Mouse (Mus musculus): ENCODE measurements at regions not wholly inside any gene's neighbourhood (a gene's known extent, or its start where the extent isn't known, plus 50 kb on each side); places are given as distances from the start of the nearest gene placed in this dataset.

- no peak for TF ChIP-seq EP300 (IDR thresholded peaks at IDR 0.05; ENCODE audit: insufficient read depth, low read depth, low read length)
- no peak for TF ChIP-seq POLR2A (IDR thresholded peaks at IDR 0.05; ENCODE audit: insufficient read depth, low read length)
- no peak for TF ChIP-seq CTCF (IDR thresholded peaks at IDR 0.05; ENCODE audit: low read depth, low read length)
- Histone ChIP-seq H3K27ac (ENCODE audit: insufficient read depth, low read length) (no peak overlapping the region), H3K4me3 (ENCODE audit: low read depth, low read length) (no peak overlapping the region), H3K4me1 (ENCODE audit: control insufficient read depth, insufficient read depth, low read length) (no peaks in the 10 kb centered on the region), H3K36me3 (ENCODE audit: control insufficient read depth, insufficient read depth, low read length, poor library complexity, severe bottlenecking) (no peaks in the 10 kb centered on the region), H3K9me3 (replicated peaks; ENCODE audit: control insufficient read depth, insufficient read depth, low read length, poor library complexity, severe bottlenecking) (no peaks in the 10 kb centered on the region), H3K9ac (ENCODE audit: low read depth, poor library complexity, severe bottlenecking) (no peak overlapping the region), H3K27me3 (ENCODE audit: control insufficient read depth, insufficient read depth, low read length, poor library complexity, severe bottlenecking) (no peaks in the 10 kb centered on the region)
Observed at GRCm38 (mm10) chr2:106431637-106432199, 261.4 kb upstream of the Mpped2 start.

DNA sequence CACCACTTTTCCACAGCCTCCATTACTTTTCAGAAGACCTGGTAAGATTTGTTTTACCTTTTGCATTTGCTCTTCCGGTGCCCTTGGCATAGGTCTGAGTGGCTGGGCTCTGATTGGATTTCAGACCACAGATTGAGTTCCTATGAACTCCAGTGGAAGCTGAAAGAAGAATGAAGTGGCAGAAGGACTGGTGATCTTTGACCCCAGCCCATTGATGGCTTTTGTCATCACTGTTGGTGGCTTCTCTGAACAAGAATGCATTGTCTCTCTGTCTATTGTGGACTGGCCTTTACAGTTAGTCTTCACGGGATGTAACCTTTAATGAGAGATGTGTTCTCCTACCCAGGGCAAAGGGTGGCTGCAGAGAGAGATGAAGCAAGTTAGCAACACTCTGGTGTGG is 256.9 kb upstream of the Mpped2 start:
- Histone ChIP-seq H3K4me1 (ENCODE audit: control insufficient read depth, insufficient read depth, low read length) (no peaks in the 10 kb centered on the region), H3K9ac (ENCODE audit: low read depth, poor library complexity, severe bottlenecking) (no peak overlapping the region), H3K9me3 (replicated peaks; ENCODE audit: control insufficient read depth, insufficient read depth, low read length, poor library complexity, severe bottlenecking) (no peaks in the 10 kb centered on the region), H3K27ac (ENCODE audit: insufficient read depth, low read length) (no peak overlapping the region), H3K4me3 (ENCODE audit: low read depth, low read length) (no peak overlapping the region), H3K27me3 (ENCODE audit: control insufficient read depth, insufficient read depth, low read length, poor library complexity, severe bottlenecking) (no peaks in the 10 kb centered on the region), H3K36me3 (ENCODE audit: control insufficient read depth, insufficient read depth, low read length, poor library complexity, severe bottlenecking) (no peaks in the 10 kb centered on the region)
- TF ChIP-seq EP300 (IDR thresholded peaks at IDR 0.05; ENCODE audit: insufficient read depth, low read depth, low read length), result no peak
- no peak for TF ChIP-seq POLR2A (IDR thresholded peaks at IDR 0.05; ENCODE audit: insufficient read depth, low read length)
- no peak for TF ChIP-seq CTCF (IDR thresholded peaks at IDR 0.05; ENCODE audit: low read depth, low read length)

GRCm38 (mm10) chr2:106454310-106454974 is 238.6 kb upstream of the Mpped2 start:
- H3K27ac ChIP-seq (ENCODE audit: insufficient read depth, low read length), result no peak overlapping the region

DNA sequence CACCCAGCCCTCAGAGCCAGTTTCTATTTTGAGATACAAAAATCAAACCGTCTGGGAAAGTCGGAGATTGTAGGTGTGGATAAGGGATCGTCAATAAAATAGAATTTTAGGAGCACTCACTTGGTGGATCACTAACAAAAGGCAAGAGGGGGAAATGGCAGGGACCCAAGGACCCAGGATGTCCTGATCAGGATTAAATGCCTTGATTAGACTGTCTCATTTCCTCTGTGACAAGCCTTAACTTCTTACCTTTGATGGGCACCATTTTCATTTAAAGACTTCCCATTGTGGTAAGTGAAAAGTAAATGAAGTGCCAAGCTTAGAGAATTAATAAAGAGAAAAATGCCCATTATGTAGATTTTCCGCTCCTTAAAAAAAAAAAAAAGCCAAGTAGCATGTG is 238.0 kb upstream of the Mpped2 start:
- H3K27me3 ChIP-seq (ENCODE audit: control insufficient read depth, insufficient read depth, low read length, poor library complexity, severe bottlenecking), result no peaks in the 10 kb centered on the region
- H3K27ac ChIP-seq (ENCODE audit: insufficient read depth, low read length), result no peak overlapping the region
- H3K4me3 ChIP-seq (ENCODE audit: low read depth, low read length), result no peak overlapping the region
- H3K4me1 ChIP-seq (ENCODE audit: control insufficient read depth, insufficient read depth, low read length), result peaks cover 2% of the 10 kb centered on the region
- no peak overlapping the region for H3K9ac ChIP-seq (ENCODE audit: low read depth, poor library complexity, severe bottlenecking)
- TF ChIP-seq EP300 (IDR thresholded peaks at IDR 0.05; ENCODE audit: insufficient read depth, low read depth, low read length) (no peak), POLR2A (IDR thresholded peaks at IDR 0.05; ENCODE audit: insufficient read depth, low read length) (no peak), CTCF (IDR thresholded peaks at IDR 0.05; ENCODE audit: low read depth, low read length) (no peak)
- H3K9me3 ChIP-seq (replicated peaks; ENCODE audit: control insufficient read depth, insufficient read depth, low read length, poor library complexity, severe bottlenecking), result no peaks in the 10 kb centered on the region
- H3K36me3 ChIP-seq (ENCODE audit: control insufficient read depth, insufficient read depth, low read length, poor library complexity, severe bottlenecking), result no peaks in the 10 kb centered on the region

More at GRCm38 (mm10) chr2:106454310-106454974, 238.6 kb upstream of the Mpped2 start:
- Histone ChIP-seq H3K4me3 (ENCODE audit: low read depth, low read length) (no peak overlapping the region), H3K36me3 (ENCODE audit: control insufficient read depth, insufficient read depth, low read length, poor library complexity, severe bottlenecking) (no peaks in the 10 kb centered on the region), H3K9me3 (replicated peaks; ENCODE audit: control insufficient read depth, insufficient read depth, low read length, poor library complexity, severe bottlenecking) (no peaks in the 10 kb centered on the region), H3K9ac (ENCODE audit: low read depth, poor library complexity, severe bottlenecking) (no peak overlapping the region), H3K27me3 (ENCODE audit: control insufficient read depth, insufficient read depth, low read length, poor library complexity, severe bottlenecking) (no peaks in the 10 kb centered on the region), H3K4me1 (ENCODE audit: control insufficient read depth, insufficient read depth, low read length) (peaks cover 2% of the 10 kb centered on the region)
- TF ChIP-seq EP300 (IDR thresholded peaks at IDR 0.05; ENCODE audit: insufficient read depth, low read depth, low read length) (no peak), CTCF (IDR thresholded peaks at IDR 0.05; ENCODE audit: low read depth, low read length) (no peak)

DNA sequence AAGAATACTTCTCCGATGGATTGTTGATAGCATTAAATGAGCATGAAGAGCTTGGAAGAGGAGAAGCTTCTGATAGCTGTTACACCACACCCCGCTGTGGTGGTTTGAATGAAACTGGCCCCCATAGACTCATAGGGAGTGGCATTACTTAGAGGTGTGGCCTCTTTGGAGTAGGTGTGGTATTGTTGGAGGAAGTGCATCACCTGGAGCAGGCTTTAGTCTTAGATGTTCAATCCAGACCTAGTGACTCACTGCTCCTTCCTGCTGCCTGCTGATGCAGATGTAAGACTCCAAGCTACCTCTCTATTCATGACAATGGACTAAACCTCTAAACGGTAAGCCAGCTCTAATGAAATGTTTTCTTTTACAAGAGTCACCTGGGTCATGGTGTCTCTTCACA is 237.1 kb upstream of the Mpped2 start:
- Histone ChIP-seq H3K36me3 (ENCODE audit: control insufficient read depth, insufficient read depth, low read length, poor library complexity, severe bottlenecking) (no peaks in the 10 kb centered on the region), H3K27me3 (ENCODE audit: control insufficient read depth, insufficient read depth, low read length, poor library complexity, severe bottlenecking) (no peaks in the 10 kb centered on the region), H3K9me3 (replicated peaks; ENCODE audit: control insufficient read depth, insufficient read depth, low read length, poor library complexity, severe bottlenecking) (no peaks in the 10 kb centered on the region), H3K4me1 (ENCODE audit: control insufficient read depth, insufficient read depth, low read length) (peaks cover 2% of the 10 kb centered on the region), H3K27ac (ENCODE audit: insufficient read depth, low read length) (peak overlapping the region; percentile 71; the same call in 1 of the 2 replicates), H3K4me3 (ENCODE audit: low read depth, low read length) (no peak overlapping the region), H3K9ac (ENCODE audit: low read depth, poor library complexity, severe bottlenecking) (no peak overlapping the region)
- TF ChIP-seq EP300 (IDR thresholded peaks at IDR 0.05; ENCODE audit: insufficient read depth, low read depth, low read length) (peak; percentile 65; the same call in 1 of the 2 replicates), POLR2A (IDR thresholded peaks at IDR 0.05; ENCODE audit: insufficient read depth, low read length) (no peak)

DNA sequence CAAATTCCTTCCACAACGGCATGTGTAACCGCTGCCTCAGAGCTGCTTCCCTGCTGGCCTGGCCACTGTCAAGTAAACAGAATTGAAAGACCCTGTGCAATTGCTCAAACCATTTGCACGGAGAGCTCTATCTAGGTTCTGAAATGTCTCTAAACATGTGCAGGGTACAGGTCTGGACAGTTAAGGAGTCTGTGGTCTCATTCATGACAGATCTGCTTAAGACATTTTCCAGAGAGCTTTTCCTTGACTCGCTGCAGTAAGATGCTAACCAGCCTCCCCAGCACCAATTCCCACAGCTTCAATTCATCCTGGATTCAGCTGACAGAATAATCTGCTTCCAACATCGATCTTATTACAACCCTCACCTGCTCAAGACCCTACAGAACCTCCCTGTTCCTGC is 235.1 kb upstream of the Mpped2 start:
- Histone ChIP-seq H3K4me3 (ENCODE audit: low read depth, low read length) (no peak overlapping the region), H3K4me1 (ENCODE audit: control insufficient read depth, insufficient read depth, low read length) (peaks cover 2% of the 10 kb centered on the region), H3K27me3 (ENCODE audit: control insufficient read depth, insufficient read depth, low read length, poor library complexity, severe bottlenecking) (no peaks in the 10 kb centered on the region; the same call in 1 of the 2 replicates), H3K36me3 (ENCODE audit: control insufficient read depth, insufficient read depth, low read length, poor library complexity, severe bottlenecking) (no peaks in the 10 kb centered on the region), H3K9ac (ENCODE audit: low read depth, poor library complexity, severe bottlenecking) (no peak overlapping the region), H3K9me3 (replicated peaks; ENCODE audit: control insufficient read depth, insufficient read depth, low read length, poor library complexity, severe bottlenecking) (no peaks in the 10 kb centered on the region), H3K27ac (ENCODE audit: insufficient read depth, low read length) (no peak overlapping the region)
- no peak for TF ChIP-seq POLR2A (IDR thresholded peaks at IDR 0.05; ENCODE audit: insufficient read depth, low read length)
- TF ChIP-seq CTCF (IDR thresholded peaks at IDR 0.05; ENCODE audit: low read depth, low read length), result no peak
- TF ChIP-seq EP300 (IDR thresholded peaks at IDR 0.05; ENCODE audit: insufficient read depth, low read depth, low read length), result no peak
